ENCODE assay signal across 26 mouse cellular contexts in genomic region chr16:87657291-87657690, GRCm38 (mm10).
"Had no signal": no experiment of that assay in that cellular context is flagged by ENCODE, and none has a peak within 500 bp of the region (broad histone marks: within the 10 kb centered on the region; RNA-seq: fewer than 3 reads in every experiment).

No protein-coding gene starts in this region.

- H3K27ac ChIP-seq: heart, adult 2 months; heart, embryonic 13.5 days; heart, embryonic 15.5 days; hindbrain, embryonic 10.5 days; hindbrain, embryonic 12.5 days; hindbrain, embryonic 14.5 days; kidney, embryonic 15.5 days; kidney, postnatal 0 days; left cerebral cortex, adult 2 months; limb, embryonic 13.5 days; limb, embryonic 15.5 days; liver, embryonic 12.5 days; liver, embryonic 14.5 days had no signal

- H3K4me3 ChIP-seq: heart, adult 2 months; heart, embryonic 13.5 days; heart, embryonic 15.5 days; hindbrain, embryonic 10.5 days; hindbrain, embryonic 12.5 days; kidney, embryonic 15.5 days; left cerebral cortex, adult 2 months; limb, embryonic 13.5 days; limb, embryonic 15.5 days; liver, embryonic 12.5 days had no signal

- H3K27me3 ChIP-seq: heart, embryonic 13.5 days; heart, embryonic 15.5 days; hindbrain, embryonic 12.5 days; kidney, embryonic 15.5 days; limb, embryonic 13.5 days; limb, embryonic 15.5 days; liver, embryonic 12.5 days had no signal

- ATAC-seq: hindbrain, embryonic 16.5 days; intestine, embryonic 16.5 days; liver, embryonic 12.5 days had no signal

- H3K4me1 ChIP-seq: heart, embryonic 15.5 days; hindbrain, embryonic 12.5 days had no signal

- H3K36me3 ChIP-seq: heart, embryonic 13.5 days; heart, embryonic 15.5 days; hindbrain, embryonic 10.5 days; hindbrain, embryonic 12.5 days; kidney, embryonic 15.5 days; limb, embryonic 13.5 days; limb, embryonic 15.5 days; liver, embryonic 12.5 days had no signal

- H3K4me2 ChIP-seq: heart, embryonic 11.5 days; heart, embryonic 13.5 days; heart, embryonic 15.5 days; hindbrain, embryonic 12.5 days; hindbrain, embryonic 14.5 days; kidney, embryonic 15.5 days; limb, embryonic 13.5 days; limb, embryonic 15.5 days; liver, embryonic 12.5 days had no signal

- DNase-seq: gastrocnemius, postnatal 14 days; gastrocnemius, postnatal 36 days; heart, adult 2 months; heart, postnatal 14 days; heart, postnatal 36 days; kidney, adult 11 months; kidney, adult 2 months; kidney, adult 9 months; kidney, postnatal 14 days; kidney, postnatal 36 days; left cerebral cortex, postnatal 4 days had no signal

- H3K9me3 ChIP-seq: heart, embryonic 13.5 days; heart, embryonic 15.5 days; hindbrain, embryonic 10.5 days; hindbrain, embryonic 12.5 days; kidney, embryonic 15.5 days; limb, embryonic 13.5 days; limb, embryonic 15.5 days; liver, embryonic 12.5 days had no signal

- H3K9ac ChIP-seq: heart, embryonic 13.5 days; heart, embryonic 15.5 days; hindbrain, embryonic 12.5 days; hindbrain, embryonic 14.5 days; kidney, embryonic 15.5 days; limb, embryonic 13.5 days; limb, embryonic 15.5 days; liver, embryonic 12.5 days; liver, embryonic 14.5 days had no signal
